Mouse (Mus musculus) urinary bladder, postnatal 10 days (tissue): Measurements from ENCODE around the gene Tube1.
A peak's percentile ranks its signal among the peaks of the same experiment; 100 is the strongest.
"Not testable (repeated sequence)": the region's sequence is repeated elsewhere in the genome, so short reads cannot be mapped to it uniquely, and the experiment has no call there.

Source experiments
- DNase-seq: peaks from one replicate; pipeline ENCODE4 v3.0.0; 2022; ENCODE audit warnings: low spot score

The Tube1 gene

GRCm38 (mm10) chr10:39169642-39170041 lies 35.9 kb downstream of the Tube1 start:
- DNase-seq: no peak

- DNase-seq: peak; percentile 37
Measured at GRCm38 (mm10) chr10:39170181-39170580, 36.4 kb downstream of the Tube1 start.

- no peak for DNase-seq
Measured at GRCm38 (mm10) chr10:39170706-39171105, 36.9 kb downstream of the Tube1 start.

GRCm38 (mm10) chr10:39171134-39171533 lies 37.4 kb downstream of the Tube1 start:
- peak; percentile 61 for DNase-seq

GRCm38 (mm10) chr10:39171603-39172539 lies 38.1 kb downstream of the Tube1 start:
- DNase-seq: peak; percentile 30

- DNase-seq: no peak
Measured at GRCm38 (mm10) chr10:39172540-39172931, 38.8 kb downstream of the Tube1 start.

- no peak for DNase-seq
Measured at GRCm38 (mm10) chr10:39173077-39173476, 39.3 kb downstream of the Tube1 start.

GRCm38 (mm10) chr10:39176981-39177380 lies 43.2 kb downstream of the Tube1 start:
- no peak for DNase-seq

GRCm38 (mm10) chr10:39184864-39185544 lies 51.2 kb downstream of the Tube1 start:
- DNase-seq: no peak

- DNase-seq: no peak
Measured at GRCm38 (mm10) chr10:39185545-39185906, 51.8 kb downstream of the Tube1 start.

- no peak for DNase-seq
Measured at GRCm38 (mm10) chr10:39192673-39193072, 58.9 kb downstream of the Tube1 start.

- not testable (repeated sequence) for DNase-seq
Measured at GRCm38 (mm10) chr10:39198216-39198615, 64.4 kb downstream of the Tube1 start.
